Mouse (Mus musculus) spleen, adult 2 months (tissue): ENCODE data around the gene Pxmp4.

Source experiments
- CTCF ChIP-seq: fragments of 200-500 bp; IDR thresholded peaks from 2 replicates; pipeline ENCODE4 v1.5.1; 2011; ENCODE audit warnings: mild to moderate bottlenecking, inconsistent platforms; ENCODE audit not compliant: insufficient read depth, insufficient read length, insufficient replicate concordance; ENCODE audit errors: extremely low read depth
- POLR2A ChIP-seq: fragments of 200-500 bp; IDR thresholded peaks from 2 replicates; pipeline ENCODE4 v1.6.1; 2011; ENCODE audit warnings: low read depth, low read length, inconsistent platforms

DNA sequence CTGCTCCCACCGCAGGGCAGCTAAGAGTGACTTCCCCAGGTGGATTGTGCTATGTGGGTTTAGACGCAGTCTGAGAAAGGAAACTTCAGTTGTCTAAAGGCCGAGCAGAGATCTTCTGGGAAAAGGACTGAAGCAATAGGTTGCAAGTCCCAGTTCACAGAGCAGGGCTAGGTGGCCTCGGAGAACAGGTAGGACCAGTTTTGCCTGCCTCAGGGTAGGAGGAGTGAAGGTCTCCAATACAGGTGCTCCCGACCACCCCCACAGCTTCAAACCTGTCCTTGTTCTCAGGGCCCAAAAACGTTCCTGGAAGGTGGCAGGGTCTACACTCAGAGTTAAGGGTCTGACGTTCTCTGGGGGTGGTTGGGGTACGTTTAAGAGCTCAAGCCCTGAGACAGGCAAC is 47.9 kb upstream of the Pxmp4 start, which contains the start of gene Chmp4b:
- TF ChIP-seq CTCF (no peak), POLR2A (no peak)
